Mouse (Mus musculus) left cerebral cortex, adult 9 months (tissue): Measurements from ENCODE around the gene Klf13.

Experiments
- DNase-seq, 2 experiments: peaks; one replicate each; pipeline ENCODE4 v3.0.0; 2022; ENCODE audit warnings: low spot score in 2 of 2

Gene Klf13

GRCm38 (mm10) chr7:63925413-63926360 is 13.0 kb downstream of the Klf13 start:
- peak; percentile 79 to 85 for DNase-seq

DNA sequence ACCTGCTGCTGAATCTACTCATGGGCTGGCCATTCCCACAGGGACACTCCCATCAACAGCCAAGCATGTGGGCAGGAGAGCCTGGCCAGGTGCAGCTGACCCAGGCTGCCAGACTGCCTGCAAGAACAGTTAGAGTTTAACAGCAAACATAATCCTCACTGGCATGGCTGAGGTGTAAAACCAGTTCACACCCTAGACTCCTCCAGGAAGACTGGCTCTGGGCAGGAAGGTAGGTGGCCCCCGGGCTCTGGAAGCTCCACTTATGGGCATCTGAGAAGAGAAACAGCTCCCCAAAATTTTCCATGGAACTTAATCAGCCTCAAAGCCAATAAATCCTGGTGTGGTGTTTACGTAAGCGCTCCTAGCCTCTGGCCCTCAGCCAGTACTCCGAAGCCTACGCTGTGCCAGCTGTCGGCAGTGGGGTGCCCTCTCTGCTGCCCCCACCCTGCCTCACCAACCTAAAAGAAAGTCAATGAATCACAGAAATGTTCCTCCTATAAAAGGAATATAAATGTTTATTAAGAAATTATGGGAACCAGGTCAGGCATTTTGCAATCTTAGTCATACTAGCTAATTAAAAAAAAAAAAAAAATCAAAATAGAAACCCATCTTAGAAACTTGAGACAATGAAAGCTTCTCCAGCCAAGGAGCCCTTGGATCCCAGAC is 13.8 kb downstream of the Klf13 start:
- DNase-seq = peak; percentile 71 to 91

DNA sequence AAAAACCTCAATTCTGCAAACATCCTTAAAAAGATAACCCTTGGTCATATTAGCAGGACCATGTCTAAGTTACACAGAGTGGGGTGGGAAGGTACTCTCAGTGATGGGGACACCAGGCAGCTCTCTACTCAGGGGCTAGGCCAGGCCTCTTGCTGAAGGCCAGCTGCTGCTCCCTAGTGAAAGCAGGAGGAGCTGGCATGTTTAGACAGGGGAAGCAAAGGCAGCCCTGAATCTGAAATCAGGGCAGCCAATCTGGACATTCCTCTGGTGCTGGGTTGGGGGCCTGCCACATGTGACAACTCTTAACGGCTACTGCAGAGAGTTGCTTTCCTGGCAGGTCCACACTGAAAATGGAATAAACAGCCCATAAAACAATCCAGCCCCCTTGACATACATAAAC is 14.6 kb downstream of the Klf13 start:
- DNase-seq = no peak

DNA sequence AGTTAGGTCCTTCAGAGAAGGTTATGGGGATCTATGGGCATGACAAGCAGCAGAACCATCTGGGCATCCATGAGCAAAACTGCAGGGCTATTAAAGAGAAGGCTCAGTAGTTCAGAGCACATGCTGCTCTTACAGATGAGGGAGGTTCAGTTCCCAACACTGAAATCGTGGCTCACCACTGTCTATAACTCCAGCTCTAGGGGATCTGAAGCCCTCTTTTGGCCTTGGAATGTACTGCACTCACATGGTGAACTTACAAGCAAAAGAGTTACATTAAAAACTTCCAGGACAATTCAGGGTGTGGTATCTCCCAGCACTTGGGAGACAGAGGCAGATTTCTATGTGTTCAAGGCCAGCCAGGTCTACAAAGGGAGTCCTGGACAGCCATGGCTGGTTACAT is 15.7 kb downstream of the Klf13 start:
- no peak for DNase-seq

DNA sequence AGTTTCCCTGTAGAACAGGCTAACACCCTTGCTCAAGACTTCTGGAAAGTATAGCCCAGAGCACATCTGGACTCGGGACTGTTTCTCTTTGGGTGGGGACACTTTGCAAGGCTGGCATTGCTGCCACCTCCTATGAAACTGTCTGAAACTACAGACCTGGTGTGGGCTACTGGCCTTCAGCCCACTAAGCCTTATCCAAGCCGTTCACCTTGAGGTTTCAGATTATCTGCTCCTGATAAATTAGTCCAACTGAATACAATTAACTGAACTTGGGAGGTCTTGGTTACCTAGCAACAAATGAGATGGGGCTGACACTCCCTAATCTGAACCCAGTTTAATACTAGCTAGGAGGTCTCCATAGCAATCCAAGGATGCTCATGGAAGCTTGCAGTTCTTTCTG is 16.1 kb downstream of the Klf13 start:
- no peak for DNase-seq

GRCm38 (mm10) chr7:63921909-63922562 is 16.7 kb downstream of the Klf13 start:
- no peak for DNase-seq

DNA sequence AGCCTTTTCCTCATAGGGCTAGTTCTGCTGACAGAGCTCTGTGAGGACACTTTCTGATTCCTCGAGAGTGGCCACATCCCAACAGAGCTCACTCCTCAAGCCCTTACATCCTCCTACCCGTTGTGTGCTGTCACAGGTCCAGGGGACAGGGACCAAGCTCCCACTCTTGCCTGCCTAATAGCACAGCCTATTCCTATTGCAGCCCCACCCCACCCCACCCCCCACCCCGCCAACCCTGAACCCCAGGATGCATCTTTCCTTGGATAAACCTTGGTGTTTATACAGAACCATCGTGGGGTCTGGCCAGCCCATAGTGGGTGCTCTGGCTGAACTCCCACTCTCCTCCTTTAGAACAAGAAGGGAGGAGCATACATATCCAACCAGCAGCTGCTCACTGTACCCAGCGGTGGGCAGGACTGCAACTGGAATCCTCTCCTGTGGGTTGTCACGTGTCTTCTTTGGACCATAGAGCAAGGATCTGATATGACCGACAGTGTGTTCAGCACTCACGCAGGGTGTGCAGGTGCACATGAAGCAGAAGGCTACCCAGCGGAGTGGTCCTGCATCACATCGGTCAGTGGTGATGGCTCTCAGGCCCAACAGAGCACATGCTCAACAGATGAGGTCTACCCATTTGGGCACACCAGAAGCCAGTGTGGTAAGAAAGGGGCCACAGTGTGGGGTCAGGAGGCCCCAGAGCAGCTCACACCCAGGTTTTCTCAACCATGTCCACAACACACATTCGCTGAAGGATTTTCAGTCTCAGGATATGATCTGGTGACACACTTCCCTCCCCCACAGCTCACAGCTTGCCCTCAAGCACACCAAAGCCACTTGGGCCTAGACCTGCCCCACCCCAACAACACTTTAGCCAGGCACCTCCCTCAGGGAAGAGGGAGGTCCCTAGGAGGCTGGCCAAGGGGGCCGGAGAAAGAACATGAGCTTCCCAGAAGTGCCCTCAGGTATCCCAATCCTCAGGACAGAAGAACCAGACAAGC is 19.6 kb downstream of the Klf13 start:
- DNase-seq = no peak

DNA sequence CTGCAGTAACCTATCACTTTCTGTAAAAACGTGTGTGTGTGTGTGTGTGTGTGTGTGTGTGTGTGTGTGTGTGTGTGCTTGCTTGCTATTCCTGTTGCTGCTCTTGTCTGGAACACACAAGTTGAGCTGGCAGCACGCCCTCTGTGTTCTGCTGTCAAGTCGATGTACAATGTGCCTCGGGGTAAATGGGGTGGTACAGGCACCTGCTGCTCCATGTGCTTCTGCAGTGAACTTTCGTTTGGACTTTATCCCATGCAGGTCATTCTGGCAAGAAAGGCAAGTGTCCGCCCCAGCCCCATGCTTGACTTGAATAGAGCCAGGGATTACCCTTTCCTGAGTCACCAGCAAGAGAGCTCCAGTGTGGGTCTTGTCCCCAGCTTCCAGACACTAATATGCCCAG is 21.0 kb downstream of the Klf13 start:
- no peak for DNase-seq

- DNase-seq = no peak
Observed at GRCm38 (mm10) chr7:63916268-63916907, 22.3 kb downstream of the Klf13 start, which contains the start of gene E030018B13Rik. E030018B13Rik (plus strand) TSS chr7:63916857.

GRCm38 (mm10) chr7:63914891-63915290 is 23.8 kb downstream of the Klf13 start:
- DNase-seq = no peak

GRCm38 (mm10) chr7:63913724-63914692 is 24.7 kb downstream of the Klf13 start:
- DNase-seq = no peak

DNA sequence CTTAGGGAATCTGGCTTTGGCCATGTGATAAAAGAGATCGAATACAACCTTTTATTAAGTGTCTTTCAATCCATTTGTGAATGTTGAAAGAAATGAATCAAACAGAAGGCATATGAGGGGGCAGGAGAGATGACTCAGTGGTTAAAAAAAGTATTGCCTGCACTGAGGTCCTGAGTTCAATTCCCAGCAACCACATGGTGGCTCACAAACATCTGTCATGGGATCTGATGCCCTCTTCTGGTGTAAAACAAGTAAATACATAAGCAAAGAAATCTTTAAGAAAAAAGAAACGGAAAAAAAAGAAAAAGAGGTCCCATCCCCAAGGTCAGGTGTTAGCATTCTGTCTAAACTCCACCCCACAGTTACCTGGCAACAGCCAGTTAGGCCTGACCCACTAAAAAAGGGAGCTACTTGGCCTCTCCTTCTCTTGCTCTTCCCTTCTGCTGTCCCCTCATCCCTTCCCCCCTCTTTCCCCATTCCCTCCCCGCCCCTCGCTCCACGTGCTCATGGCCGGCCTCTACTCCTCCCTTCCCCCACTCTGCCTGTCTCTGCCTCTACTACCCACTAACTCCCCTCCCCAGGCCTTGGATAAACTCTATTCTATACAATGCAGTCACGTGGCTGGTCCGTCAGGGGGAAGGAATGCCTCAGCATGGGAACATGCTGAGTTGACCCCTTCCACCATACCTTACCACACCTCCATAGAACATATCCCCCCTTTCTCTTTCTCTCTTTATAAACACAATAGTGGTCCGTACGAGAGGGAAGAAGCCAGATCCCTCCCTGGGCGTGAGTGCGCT is 25.6 kb downstream of the Klf13 start:
- DNase-seq = no peak

DNA sequence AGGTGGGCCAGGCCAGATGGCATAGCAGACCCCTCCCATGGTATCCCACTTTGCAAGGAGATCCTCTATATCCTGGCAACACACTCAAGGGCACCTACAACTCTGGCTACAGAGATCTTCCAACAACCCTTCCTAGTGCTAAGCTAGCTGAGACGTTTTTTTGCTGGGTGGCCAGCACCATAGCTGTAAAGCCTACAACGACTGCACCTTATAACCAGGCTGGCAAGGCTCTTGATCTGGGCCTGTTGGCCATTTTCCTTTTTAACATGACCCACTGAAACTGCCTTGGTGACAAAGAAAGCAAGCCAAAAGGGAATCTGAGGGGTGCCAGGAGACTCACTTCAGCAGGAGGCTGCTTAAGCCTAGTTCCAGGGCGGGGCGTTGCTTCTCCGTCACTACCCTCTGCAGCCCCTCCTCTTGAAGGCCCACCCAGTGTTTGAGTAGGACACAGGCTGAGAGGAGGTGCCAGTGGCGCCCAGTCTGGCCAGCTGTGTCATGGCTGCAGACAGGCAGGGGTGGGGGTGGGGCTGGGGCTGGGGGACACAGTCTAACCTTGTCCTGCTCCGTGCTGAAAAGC is 26.4 kb downstream of the Klf13 start:
- no peak for DNase-seq

DNA sequence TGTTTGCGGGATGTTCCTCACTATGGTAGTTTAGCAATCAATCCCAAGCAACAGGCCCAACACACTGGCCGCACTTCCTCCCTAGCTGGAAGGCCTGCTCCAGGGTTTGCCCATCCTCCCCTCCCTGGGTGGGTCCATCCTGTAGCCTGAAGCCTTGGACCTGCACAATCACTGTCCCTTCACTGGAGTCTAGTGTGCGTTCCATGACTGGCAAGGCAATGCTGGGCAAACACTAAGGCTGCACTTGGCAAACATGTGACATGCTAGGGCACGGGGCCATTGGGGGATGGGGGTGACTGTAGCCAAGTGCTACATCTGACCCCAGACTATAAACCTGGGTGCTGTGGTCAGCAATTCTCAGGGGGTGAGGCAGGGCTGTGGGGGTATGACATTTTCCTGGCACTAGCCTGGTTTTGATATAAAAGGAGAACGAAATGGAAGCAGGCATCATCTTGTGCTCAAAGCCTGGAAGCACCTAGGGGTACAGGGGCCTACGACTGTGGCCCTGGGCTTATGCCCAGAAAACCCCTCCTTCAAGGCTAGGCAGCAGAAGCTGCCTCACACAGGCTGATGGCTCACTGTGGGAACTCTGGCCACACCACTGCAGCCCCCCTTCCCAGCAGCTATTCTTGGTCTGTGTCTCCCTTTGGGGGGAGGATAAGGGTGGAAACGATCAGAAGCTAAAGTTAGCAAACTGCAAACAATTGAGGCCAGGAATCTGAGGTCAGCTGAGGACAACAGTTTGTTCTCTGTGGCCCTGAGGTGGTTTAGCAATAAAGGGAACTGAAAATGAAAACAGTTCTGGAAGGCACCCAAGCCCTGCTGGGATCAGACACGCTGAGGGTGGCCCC is 27.1 kb downstream of the Klf13 start:
- DNase-seq = no peak

DNA sequence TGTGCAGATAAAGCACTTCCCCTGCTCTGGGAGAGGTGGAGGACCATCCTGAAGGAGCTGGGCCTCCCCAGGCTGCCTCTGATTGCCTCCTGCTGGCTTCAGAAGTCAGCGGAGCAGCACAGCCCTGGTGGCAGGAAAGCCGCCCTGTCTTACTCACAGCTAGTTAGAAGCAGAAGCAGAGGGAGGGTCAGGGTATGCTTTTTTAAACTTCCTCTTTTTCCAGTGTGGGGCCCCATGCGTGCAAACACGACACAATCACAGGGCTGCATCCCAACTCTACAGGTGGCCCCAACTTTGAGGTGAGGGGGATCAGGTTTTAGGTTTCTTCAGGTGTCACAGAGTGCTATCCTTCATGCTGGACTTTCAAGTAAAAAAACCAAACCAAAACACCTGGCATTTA is 27.8 kb downstream of the Klf13 start:
- no peak for DNase-seq

- DNase-seq = no peak
Observed at GRCm38 (mm10) chr7:63910225-63910624, 28.5 kb downstream of the Klf13 start.
